Mouse (Mus musculus) MEL (cell line): ENCODE measurements around the gene Etv5. TPM values are rescaled to one million over a fixed set of nuclear protein-coding genes. Genes with fewer than 3 reads are reported as not detected.

ENCODE experiments used
- DNase-seq: peaks from one replicate; pipeline ENCODE4 v3.0.0; 2011; ENCODE audit warnings: low read depth, low spot score
- H3K27ac ChIP-seq: 2 replicates; pipeline ENCODE4 v1.5.1; 2012; ENCODE audit warnings: low read depth, mild to moderate bottlenecking, control low read depth, low read length, moderate library complexity; ENCODE audit not compliant: control insufficient read depth
- H3K27me3 ChIP-seq, 2 experiments: fragments of 150-350 bp in 1 of 2; sonication (generic) in 1 of 2; 2 replicates each; pipeline ENCODE4 v1.6.1; 2012; ENCODE audit warnings: low read length in 2 of 2, mild to moderate bottlenecking in 2 of 2, improper control_type of control experiment in 1 of 2, moderate library complexity in 1 of 2; ENCODE audit not compliant: insufficient read depth in 2 of 2, control insufficient read depth in 1 of 2
- H3K36me3 ChIP-seq, 2 experiments: 2 replicates each; pipeline ENCODE4 v1.6.1; 2012 to 2014; ENCODE audit warnings: low read length in 2 of 2, improper control_type of control experiment in 1 of 2, inconsistent platforms in 1 of 2, mild to moderate bottlenecking in 1 of 2; ENCODE audit not compliant: insufficient read depth in 2 of 2, control insufficient read depth in 1 of 2
- H3K4me1 ChIP-seq, 2 experiments: fragments of 150-350 bp in 1 of 2; sonication (generic) in 1 of 2; 2 replicates each; pipeline ENCODE4 v1.6.1; 2012; ENCODE audit warnings: low read length in 2 of 2, improper control_type of control experiment in 1 of 2, mild to moderate bottlenecking in 1 of 2; ENCODE audit not compliant: insufficient read depth in 2 of 2, control insufficient read depth in 1 of 2
- H3K4me3 ChIP-seq, 2 experiments: fragments of 150-350 bp in 1 of 2; sonication (generic) in 1 of 2; 2 replicates each; pipeline ENCODE4 v1.5.1; 2012; ENCODE audit warnings: low read depth in 2 of 2, low read length in 2 of 2, mild to moderate bottlenecking in 2 of 2, moderate library complexity in 2 of 2, control low read depth in 1 of 2, improper control_type of control experiment in 1 of 2; ENCODE audit not compliant: control insufficient read depth in 1 of 2, insufficient read depth in 1 of 2
- H3K79me2 ChIP-seq: 2 replicates; pipeline ENCODE4 v1.6.1; 2012; ENCODE audit warnings: mild to moderate bottlenecking, low read length, moderate library complexity; ENCODE audit not compliant: control insufficient read depth, poor library complexity, insufficient read depth
- H3K9ac ChIP-seq: 2 replicates; pipeline ENCODE4 v1.6.1; 2012; ENCODE audit warnings: low read depth, mild to moderate bottlenecking, control low read depth, low read length, moderate library complexity; ENCODE audit not compliant: control insufficient read depth, poor library complexity, severe bottlenecking
- H3K9me3 ChIP-seq: fragments of 150-350 bp; sonication (generic); replicated peaks from 2 replicates; pipeline ENCODE4 v1.6.1; 2012; ENCODE audit warnings: mild to moderate bottlenecking, low read length, improper control_type of control experiment, moderate library complexity; ENCODE audit not compliant: insufficient read depth
- BHLHE40 ChIP-seq: IDR thresholded peaks from 2 replicates; pipeline ENCODE4 v1.6.1; 2012; ENCODE audit warnings: low read depth, mild to moderate bottlenecking, inconsistent platforms, low read length, improper control_type of control experiment, borderline replicate concordance
- ELF1 ChIP-seq: IDR thresholded peaks from 2 replicates; pipeline ENCODE4 v1.6.1; 2014; ENCODE audit warnings: low read depth, mild to moderate bottlenecking, inconsistent platforms, low read length, improper control_type of control experiment, moderate library complexity
- EP300 ChIP-seq, 2 experiments: IDR thresholded peaks; 2 replicates each; pipeline ENCODE4 v1.6.1; 2011; ENCODE audit warnings: improper control_type of control experiment in 2 of 2, low read length in 2 of 2, low read depth in 1 of 2, mild to moderate bottlenecking in 1 of 2
- GABPA ChIP-seq: IDR thresholded peaks from 2 replicates; pipeline ENCODE4 v1.6.1; 2012; ENCODE audit warnings: low read depth, mild to moderate bottlenecking, inconsistent platforms, low read length, improper control_type of control experiment, moderate library complexity
- HCFC1 ChIP-seq: IDR thresholded peaks from 2 replicates; pipeline ENCODE4 v1.6.1; 2012; ENCODE audit warnings: low read depth, mild to moderate bottlenecking, inconsistent platforms, low read length, improper control_type of control experiment, moderate library complexity
- JUND ChIP-seq: IDR thresholded peaks from 2 replicates; pipeline ENCODE4 v1.6.1; 2011; ENCODE audit warnings: low read depth, mild to moderate bottlenecking, improper control_type of control experiment, low read length
- MAZ ChIP-seq: IDR thresholded peaks from 2 replicates; pipeline ENCODE4 v1.6.1; 2012; ENCODE audit warnings: low read depth, mild to moderate bottlenecking, inconsistent platforms, low read length, improper control_type of control experiment
- MEF2A ChIP-seq: IDR thresholded peaks from 2 replicates; pipeline ENCODE4 v1.6.1; 2014; ENCODE audit warnings: low read depth, mild to moderate bottlenecking, inconsistent platforms, low read length, improper control_type of control experiment; ENCODE audit not compliant: poor library complexity, insufficient replicate concordance, severe bottlenecking; ENCODE audit errors: extremely low read depth
- MYC ChIP-seq: IDR thresholded peaks from 2 replicates; pipeline ENCODE4 v1.6.1; 2011; ENCODE audit warnings: low read depth, mild to moderate bottlenecking, low read length, improper control_type of control experiment, moderate library complexity
- POLR2AphosphoS2 ChIP-seq: IDR thresholded peaks from 2 replicates; pipeline ENCODE4 v1.6.1; 2011; ENCODE audit warnings: low read length, improper control_type of control experiment
- RCOR1 ChIP-seq: IDR thresholded peaks from 2 replicates; pipeline ENCODE4 v1.6.1; 2012; ENCODE audit warnings: low read depth, mild to moderate bottlenecking, inconsistent platforms, low read length, improper control_type of control experiment
- TAL1 ChIP-seq: IDR thresholded peaks from 2 replicates; pipeline ENCODE4 v1.6.1; 2012; ENCODE audit warnings: mild to moderate bottlenecking, inconsistent platforms, low read length, moderate library complexity, mixed read lengths
- TBP ChIP-seq: IDR thresholded peaks from 2 replicates; pipeline ENCODE4 v1.8.0; 2011; ENCODE audit warnings: low read depth, low read length, improper control_type of control experiment
- TCF12 ChIP-seq: IDR thresholded peaks from 2 replicates; pipeline ENCODE4 v1.6.1; 2014; ENCODE audit warnings: low read depth, mild to moderate bottlenecking, inconsistent platforms, low read length, improper control_type of control experiment, moderate library complexity
- ZMIZ1 ChIP-seq: IDR thresholded peaks from 2 replicates; pipeline ENCODE4 v1.6.1; 2012; ENCODE audit warnings: low read depth, mild to moderate bottlenecking, inconsistent platforms, low read length, improper control_type of control experiment, moderate library complexity
- ZNF384 ChIP-seq: IDR thresholded peaks from 2 replicates; pipeline ENCODE4 v1.6.1; 2012; ENCODE audit warnings: low read depth, mild to moderate bottlenecking, inconsistent platforms, low read length, improper control_type of control experiment
- polyA plus RNA-seq, 2 experiments: library from polyadenylated mRNA; stranded (reverse) in 1 of 2; unstranded in 1 of 2; fragments of >175 nt in 1 of 2; fragments of >200 nt in 1 of 2; gene quantifications; 2 replicates each; pipeline versions ENCODE4 v1.2.1 to v1.2.4; 2012; ENCODE audit warnings: low replicate concordance in 2 of 2, low read depth in 1 of 2; ENCODE audit not compliant: insufficient read length in 2 of 2, insufficient read depth in 1 of 2, missing spikeins in 1 of 2
- total RNA-seq: library from RNA; depleted of rRNA; stranded (reverse); fragments of 300-350 nt; gene quantifications from 2 replicates; pipeline ENCODE4 v1.2.3, GENCODE M21; 2012

The Etv5 gene
- total and polyA plus RNA-seq, 3 experiments, result 8.2 to 18.3 TPM; not detected in 1

DNA sequence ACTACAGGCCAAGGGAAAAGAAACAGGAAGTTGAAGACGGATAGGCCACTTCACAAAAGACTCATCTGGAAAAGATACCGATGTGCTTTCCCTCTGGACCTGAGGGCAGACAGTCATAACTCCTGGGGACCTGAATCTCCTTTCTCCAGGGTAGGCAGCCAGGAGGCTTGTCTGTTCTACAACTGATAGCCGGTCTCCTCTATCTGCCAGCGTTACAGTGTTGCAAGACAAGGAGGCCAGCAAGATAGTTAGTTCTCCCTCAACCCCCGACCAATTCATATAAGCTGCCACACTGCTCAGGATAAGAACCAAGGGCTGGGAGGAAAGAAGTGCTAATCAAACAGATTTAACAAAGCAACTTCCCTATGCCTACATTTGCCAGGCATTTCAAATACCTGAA, 29.5 kb downstream of the Etv5 start (continued):
- TF ChIP-seq ZMIZ1, result no peak
- peak; percentile 83; the same call in 1 of the 2 replicates for TF ChIP-seq TCF12

DNA sequence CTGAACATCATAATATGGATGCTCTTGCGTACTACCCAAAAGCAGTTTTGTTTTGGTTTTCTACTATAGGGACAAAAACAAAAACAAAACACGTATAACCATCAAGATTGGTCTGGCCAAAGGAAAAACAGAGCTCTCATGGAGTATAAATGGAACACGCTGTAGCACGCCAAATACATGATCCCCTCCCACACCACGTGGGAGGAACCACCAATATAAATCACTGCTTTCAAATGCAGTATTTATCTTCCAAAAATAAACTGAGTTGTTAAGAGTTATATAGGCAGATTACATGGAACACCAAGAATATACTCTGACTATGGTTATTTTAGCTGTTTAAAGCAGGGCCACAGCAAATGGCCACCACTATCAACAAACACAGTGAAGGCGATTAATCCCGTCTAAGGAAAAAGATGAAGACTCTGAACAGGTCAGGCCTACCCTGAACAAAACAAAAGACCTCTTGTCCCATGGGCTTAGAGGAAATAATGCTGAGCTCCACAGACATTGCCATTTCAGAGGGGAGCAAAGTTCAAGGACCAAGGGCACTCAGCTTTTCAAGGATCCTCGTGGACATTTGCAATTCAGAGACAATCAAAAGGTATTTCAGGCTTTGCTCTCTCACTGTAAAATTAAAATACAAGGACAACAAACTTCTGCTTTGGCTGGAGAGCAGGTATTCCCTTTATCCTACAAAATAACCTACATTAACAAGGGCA, 30.7 kb downstream of the Etv5 start:
- H3K36me3 ChIP-seq, result peaks cover 0 to 3% of the 10 kb centered on the region in 2 experiments; a peak in 2 of 4 replicates
- H3K9ac ChIP-seq, result no peak overlapping the region

DNA sequence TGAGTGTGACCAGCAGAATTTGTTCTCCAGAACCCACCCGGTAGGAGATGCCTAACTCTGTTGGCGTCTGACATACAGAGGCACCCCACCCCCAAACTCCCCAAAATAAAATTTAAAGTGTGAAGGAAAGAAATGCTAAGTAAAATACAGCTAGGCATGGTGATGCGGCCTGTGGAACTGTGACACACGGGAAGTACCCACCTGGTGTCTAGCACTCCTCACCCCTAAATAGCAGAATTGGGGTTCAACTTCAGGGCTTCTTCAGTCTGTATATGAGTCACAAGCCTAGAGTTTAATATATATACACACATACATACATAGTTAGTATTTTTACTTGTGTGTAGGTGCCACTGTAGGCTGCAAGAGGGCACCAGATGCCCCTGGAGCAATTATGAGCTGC, 32.8 kb downstream of the Etv5 start:
- no peak for DNase-seq
- Histone ChIP-seq H3K9ac (no peak overlapping the region), H3K27me3 (no peaks in the 10 kb centered on the region), H3K9me3 (no peaks in the 10 kb centered on the region), H3K36me3 (peaks cover 0 to 3% of the 10 kb centered on the region in 2 experiments; a peak in 2 of 4 replicates), H3K4me3 (no peak overlapping the region), H3K4me1 (peaks cover 0 to 5% of the 10 kb centered on the region in 2 experiments; a peak in 2 of 4 replicates), H3K79me2 (no peaks in the 10 kb centered on the region), H3K27ac (no peak overlapping the region)
- no peak for TF ChIP-seq MAZ
- TF ChIP-seq MYC, result no peak
- TF ChIP-seq GABPA, result no peak
- TF ChIP-seq EP300 (IDR thresholded peaks at IDR 0.05; ENCODE audit: low read depth in 1 of 2, low read length in 2 of 2), result no peak
- no peak for TF ChIP-seq BHLHE40
- TF ChIP-seq MEF2A, result no peak
- no peak for TF ChIP-seq RCOR1
- no peak for TF ChIP-seq POLR2AphosphoS2
- no peak for TF ChIP-seq JUND
- TF ChIP-seq TBP, result no peak

More for the DNA sequence above, 30.7 kb downstream of the Etv5 start:
- H3K27me3 ChIP-seq, result no peaks in the 10 kb centered on the region
- H3K27ac ChIP-seq, result no peak overlapping the region
- no peaks in the 10 kb centered on the region for H3K9me3 ChIP-seq
- no peak overlapping the region for H3K4me3 ChIP-seq
- DNase-seq, result no peak
- H3K4me1 ChIP-seq, result peaks cover 0 to 5% of the 10 kb centered on the region in 2 experiments; a peak in 2 of 4 replicates
- TF ChIP-seq GABPA, result no peak
- TF ChIP-seq TAL1, result no peak
- TF ChIP-seq ZNF384, result no peak
- TF ChIP-seq HCFC1, result no peak
- TF ChIP-seq ELF1, result no peak
- no peak for TF ChIP-seq EP300 (IDR thresholded peaks at IDR 0.05; ENCODE audit: low read depth in 1 of 2, low read length in 2 of 2)
- TF ChIP-seq MYC, result no peak
- TF ChIP-seq TBP, result no peak
- TF ChIP-seq MAZ, result no peak
- no peaks in the 10 kb centered on the region for H3K79me2 ChIP-seq
